Mouse (Mus musculus) kidney, adult 11 months (tissue): ENCODE measurements at regions not wholly inside any gene's neighbourhood (a gene's known extent, or its start where the extent isn't known, plus 50 kb on each side); places are given as distances from the start of the nearest gene placed in this dataset.

ENCODE experiments used
- DNase-seq: peaks from one replicate; pipeline ENCODE4 v3.0.0; 2022

- DNase-seq = peak; percentile 1
Measured at GRCm38 (mm10) chr4:50583001-50583400, 633.5 kb upstream of the Cylc2 start.

GRCm38 (mm10) chr4:50620706-50621105 is 595.8 kb upstream of the Cylc2 start:
- DNase-seq = no peak
